Mouse (Mus musculus) forebrain, postnatal 0 days (tissue): Measurements from ENCODE around the gene Pigk. TPM values are rescaled to one million over a fixed set of nuclear protein-coding genes. Genes with fewer than 3 reads are reported as not detected.

Experiments used
- ATAC-seq: fragments of 200-750 bp; cut with Nextera tagmentation; 2 replicates; pipeline ENCODE4 v1.8.0; 2017; ENCODE audit warnings: mild to moderate bottlenecking, moderate library complexity
- DNase-seq: peaks from one replicate; pipeline ENCODE4 v3.0.0-alpha.2; 2015
- H3K27ac ChIP-seq: fragments of 300-500 bp; sonication (generic); 2 replicates; pipeline ENCODE4 v1.5.1; 2014; ENCODE audit warnings: low read depth, mild to moderate bottlenecking, antibody characterized with exemption, low read length, moderate library complexity, mixed read lengths
- H3K27me3 ChIP-seq: fragments of 300-500 bp; sonication (generic); 2 replicates; pipeline ENCODE4 v1.6.1; 2014; ENCODE audit warnings: mild to moderate bottlenecking, low read length, mixed read lengths; ENCODE audit not compliant: insufficient read depth
- H3K36me3 ChIP-seq: fragments of 300-500 bp; sonication (generic); 2 replicates; pipeline ENCODE4 v1.6.1; 2014; ENCODE audit warnings: mild to moderate bottlenecking, moderate library complexity; ENCODE audit not compliant: insufficient read depth
- H3K4me1 ChIP-seq: fragments of 300-500 bp; sonication (generic); 2 replicates; pipeline ENCODE4 v1.6.1; 2014; ENCODE audit warnings: antibody characterized with exemption; ENCODE audit not compliant: insufficient read depth
- H3K4me2 ChIP-seq: fragments of 300-500 bp; sonication (generic); 2 replicates; pipeline ENCODE4 v1.6.1; 2014; ENCODE audit warnings: low read depth, mild to moderate bottlenecking, moderate library complexity
- H3K4me3 ChIP-seq: fragments of 300-500 bp; sonication (generic); 2 replicates; pipeline ENCODE4 v1.5.1; 2014; ENCODE audit warnings: low read depth, low read length, mixed read lengths
- H3K9ac ChIP-seq: fragments of 300-500 bp; sonication (generic); 2 replicates; pipeline ENCODE4 v1.6.1; 2014; ENCODE audit warnings: mild to moderate bottlenecking
- H3K9me3 ChIP-seq: fragments of 300-500 bp; sonication (generic); 2 replicates; pipeline ENCODE4 v1.6.1; 2016; ENCODE audit warnings: low read length
- CTCF ChIP-seq: sonication (generic); IDR thresholded peaks from 2 replicates; pipeline ENCODE4 v1.5.1; 2016; ENCODE audit warnings: antibody characterized with exemption, control low read depth, low read depth
- WGBS: fragments of 180-500 bp; shearing (Covaris S2); extraction: QIAGEN DNeasy Blood & Tissue Kit; methylation state at CpG from one replicate; pipeline ENCODE4 v1.1.7; 2014; 5-methylcytosine and 5-hydroxymethylcytosine counted together
- polyA plus RNA-seq: library from polyadenylated mRNA; unstranded; fragments of >200 nt; fragmentation: Nextera tagmentation; extraction: Ambion mirVana; gene quantifications from 2 replicates; pipeline ENCODE4 v1.2.1, GENCODE M21; 2015
- total RNA-seq: library from RNA; depleted of rRNA; stranded (reverse); fragments of >200 nt; gene quantifications from 2 replicates; pipeline ENCODE4 v1.2.3, GENCODE M21; 2014

Pigk gene
- total and polyA plus RNA-seq, 2 experiments from 2014 or later, result 31.8 to 46.0 TPM

- H3K4me2 ChIP-seq, result no peak overlapping the region
- H3K27me3 ChIP-seq, result no peaks in the 10 kb centered on the region
- H3K4me3 ChIP-seq, result no peak overlapping the region
- whole genome bisulfite sequencing, result 94% methylated on average over 9 of the region's 9 CpGs
- DNase-seq (no peak), ATAC-seq (no peak)
- H3K9ac ChIP-seq, result no peak overlapping the region
- H3K4me1 ChIP-seq, result no peaks in the 10 kb centered on the region
- H3K9me3 ChIP-seq, result no peaks in the 10 kb centered on the region
- no peak overlapping the region for H3K27ac ChIP-seq
- peaks cover 5% of the 10 kb centered on the region; the same call in 1 of the 2 replicates for H3K36me3 ChIP-seq
- no peak for TF ChIP-seq CTCF
Observed at GRCm38 (mm10) chr3:152745611-152746010, 31.7 kb downstream of the Pigk start.

- 40% methylated on average over 3 of the region's 3 CpGs for WGBS
- peak; percentile 53; the same call in 1 of the 2 replicates for ATAC-seq
- peak; percentile 85 for DNase-seq
Observed at GRCm38 (mm10) chr3:152749461-152749871, 35.6 kb downstream of the Pigk start.

GRCm38 (mm10) chr3:152749881-152750280, 36.0 kb downstream of the Pigk start:
- ATAC-seq, result no peak
- 78% methylated on average over 2 of the region's 2 CpGs for WGBS
- H3K9me3 ChIP-seq, result no peaks in the 10 kb centered on the region

More at GRCm38 (mm10) chr3:152749461-152749871, 35.6 kb downstream of the Pigk start:
- Histone ChIP-seq H3K27me3 (no peaks in the 10 kb centered on the region), H3K27ac (no peak overlapping the region), H3K36me3 (no peaks in the 10 kb centered on the region; the same call in 1 of the 2 replicates), H3K4me1 (no peaks in the 10 kb centered on the region), H3K9ac (no peak overlapping the region), H3K4me3 (no peak overlapping the region), H3K9me3 (no peaks in the 10 kb centered on the region), H3K4me2 (no peak overlapping the region)
- TF ChIP-seq CTCF, result peak; percentile 79

GRCm38 (mm10) chr3:152752911-152753310, 39.0 kb downstream of the Pigk start:
- Histone ChIP-seq H3K4me1 (no peaks in the 10 kb centered on the region), H3K9ac (no peak overlapping the region), H3K27me3 (no peaks in the 10 kb centered on the region), H3K27ac (no peak overlapping the region), H3K36me3 (no peaks in the 10 kb centered on the region), H3K9me3 (no peaks in the 10 kb centered on the region), H3K4me3 (no peak overlapping the region), H3K4me2 (no peak overlapping the region)
- ATAC-seq, result no peak
- 95% methylated on average over 1 of the region's 1 CpGs for WGBS
- TF ChIP-seq CTCF, result no peak
- no peak for DNase-seq

More at GRCm38 (mm10) chr3:152749881-152750280, 36.0 kb downstream of the Pigk start:
- no peak overlapping the region for H3K4me3 ChIP-seq
- no peaks in the 10 kb centered on the region for H3K4me1 ChIP-seq
- H3K4me2 ChIP-seq, result no peak overlapping the region
- no peak overlapping the region for H3K9ac ChIP-seq
- DNase-seq, result no peak
- H3K36me3 ChIP-seq, result no peaks in the 10 kb centered on the region; the same call in 1 of the 2 replicates
- H3K27ac ChIP-seq, result no peak overlapping the region
- TF ChIP-seq CTCF, result no peak
- H3K27me3 ChIP-seq, result no peaks in the 10 kb centered on the region

GRCm38 (mm10) chr3:152753345-152753744, 39.4 kb downstream of the Pigk start:
- Histone ChIP-seq H3K4me1 (no peaks in the 10 kb centered on the region), H3K36me3 (no peaks in the 10 kb centered on the region), H3K27me3 (no peaks in the 10 kb centered on the region), H3K27ac (no peak overlapping the region), H3K9ac (no peak overlapping the region), H3K4me3 (no peak overlapping the region), H3K4me2 (no peak overlapping the region), H3K9me3 (no peaks in the 10 kb centered on the region)
- ATAC-seq (no peak), DNase-seq (no peak)
- TF ChIP-seq CTCF, result no peak
- 85% methylated on average over 4 of the region's 4 CpGs for WGBS

GRCm38 (mm10) chr3:152753920-152754764, 40.2 kb downstream of the Pigk start:
- no peak overlapping the region for H3K4me2 ChIP-seq
- no peaks in the 10 kb centered on the region for H3K36me3 ChIP-seq
- H3K4me1 ChIP-seq, result no peaks in the 10 kb centered on the region
- H3K4me3 ChIP-seq, result no peak overlapping the region
- no peaks in the 10 kb centered on the region for H3K9me3 ChIP-seq
- peak; percentile 66 for DNase-seq
- WGBS, result 58% methylated on average over 14 of the region's 14 CpGs
- peak; percentile 70 for TF ChIP-seq CTCF
- H3K9ac ChIP-seq, result no peak overlapping the region
- no peak overlapping the region for H3K27ac ChIP-seq
- no peaks in the 10 kb centered on the region for H3K27me3 ChIP-seq
- ATAC-seq, result peak; percentile 44

- no peaks in the 10 kb centered on the region for H3K27me3 ChIP-seq
- H3K4me2 ChIP-seq, result no peak overlapping the region
- H3K4me1 ChIP-seq, result no peaks in the 10 kb centered on the region
- H3K4me3 ChIP-seq, result no peak overlapping the region
- DNase-seq, result no peak
- no peaks in the 10 kb centered on the region for H3K9me3 ChIP-seq
- no peaks in the 10 kb centered on the region for H3K36me3 ChIP-seq
- WGBS, result 89% methylated on average over 7 of the region's 7 CpGs
- no peak overlapping the region for H3K9ac ChIP-seq
- no peak for TF ChIP-seq CTCF
- no peak overlapping the region for H3K27ac ChIP-seq
- no peak for ATAC-seq
Observed at GRCm38 (mm10) chr3:152755515-152755914, 41.6 kb downstream of the Pigk start.
